Mouse (Mus musculus) lung, adult 2 months (tissue): ENCODE measurements around the gene Sall4.

Experiments
- CTCF ChIP-seq: fragments of 200-500 bp; IDR thresholded peaks from 2 replicates; pipeline ENCODE4 v1.5.1; 2011; ENCODE audit warnings: mild to moderate bottlenecking, low read length, control low read depth; ENCODE audit not compliant: insufficient read depth
- POLR2A ChIP-seq: fragments of 200-500 bp; IDR thresholded peaks from 2 replicates; pipeline ENCODE4 v1.6.1; 2011; ENCODE audit warnings: low read depth, mild to moderate bottlenecking, control low read depth, low read length, borderline replicate concordance; ENCODE audit errors: extremely low read depth

- TF ChIP-seq POLR2A (no peak), CTCF (no peak)
These were observed 8.5 kb upstream of the Sall4 start for GRCm38 (mm10) chr2:168776238-168776637.
